Mouse (Mus musculus): ENCODE data around the gene Psmd3.
"Not testable (repeated sequence)": the region's sequence is repeated elsewhere in the genome, so short reads cannot be mapped to it uniquely, and the experiment has no call there.

The Psmd3 gene

DNA sequence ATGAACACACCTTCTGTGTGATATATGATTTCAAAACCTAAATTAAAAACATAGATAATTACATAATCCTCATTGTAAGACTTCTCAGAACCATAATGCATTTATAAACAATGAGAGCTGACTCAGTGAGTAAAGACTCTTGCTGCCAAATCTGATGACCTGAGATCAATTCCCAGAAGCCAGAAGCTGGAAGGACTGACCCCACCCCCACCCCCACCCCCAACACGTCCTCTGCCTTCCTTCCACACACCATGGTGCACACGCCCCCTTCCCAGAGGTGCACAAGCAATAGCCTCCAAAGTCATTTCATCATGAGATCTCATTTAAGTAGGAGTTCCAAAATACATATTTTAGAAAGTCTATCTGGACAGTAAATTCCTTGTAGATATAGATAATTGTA, 38.4 kb downstream of the Psmd3 start:
- DNase-seq (ENCODE audit: low read depth) = no peak

DNA sequence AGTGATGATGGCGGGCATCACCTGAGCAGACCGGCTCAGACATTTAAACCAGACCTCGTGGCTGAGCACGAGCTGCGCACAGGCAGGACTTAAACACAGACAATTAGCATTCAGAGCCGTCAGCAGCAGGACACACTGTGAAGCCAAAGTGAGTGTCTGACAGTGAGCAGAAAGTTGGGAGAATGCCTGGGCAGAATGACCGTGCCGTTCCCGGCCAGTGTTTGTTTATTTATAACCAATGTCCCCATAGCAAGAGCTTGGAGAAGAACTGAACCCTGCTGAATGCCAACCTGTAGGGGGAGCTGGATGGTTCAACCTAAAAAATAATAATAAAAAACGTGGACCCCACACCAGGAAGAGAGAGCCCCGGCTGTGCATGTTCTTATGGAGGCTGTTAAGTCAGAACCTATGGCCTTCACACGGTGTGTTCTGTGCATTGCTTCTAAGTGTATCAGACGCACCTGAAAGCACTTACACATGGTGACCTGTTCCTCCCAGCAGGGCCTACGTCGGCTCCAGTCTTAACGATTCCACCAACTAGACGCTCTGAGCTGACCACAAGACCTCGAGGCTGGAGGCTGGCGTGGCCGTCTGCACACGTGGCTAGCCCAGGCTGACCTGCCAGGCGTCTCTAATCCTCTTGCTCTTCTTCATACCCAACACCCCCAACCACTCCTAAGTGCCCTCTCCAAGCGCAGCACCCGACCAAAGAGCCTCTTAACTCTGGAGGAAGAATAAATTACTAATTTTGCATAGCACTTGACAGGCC, 39.3 kb downstream of the Psmd3 start:
- no peak for DNase-seq (ENCODE audit: low read depth)

DNA sequence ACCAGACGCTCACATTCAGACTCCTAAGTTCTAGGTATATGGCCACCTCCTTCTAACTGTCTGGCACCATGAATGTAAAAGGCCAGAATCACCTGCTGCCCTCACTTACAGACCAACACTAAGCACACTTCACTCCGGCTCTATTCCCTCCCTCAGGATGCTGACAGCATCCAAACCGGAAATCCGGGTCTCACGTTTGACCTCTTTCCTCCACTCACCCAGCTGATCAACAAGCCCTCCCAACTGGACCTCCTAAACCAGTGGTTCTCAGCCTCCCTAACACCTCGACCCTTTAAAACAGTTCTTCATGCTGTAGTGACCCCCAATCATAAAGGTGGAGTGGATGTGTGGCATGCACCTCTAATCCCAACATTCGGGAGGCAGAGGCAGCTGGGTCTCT, 40.7 kb downstream of the Psmd3 start:
- no peak for DNase-seq (ENCODE audit: low read depth)

DNA sequence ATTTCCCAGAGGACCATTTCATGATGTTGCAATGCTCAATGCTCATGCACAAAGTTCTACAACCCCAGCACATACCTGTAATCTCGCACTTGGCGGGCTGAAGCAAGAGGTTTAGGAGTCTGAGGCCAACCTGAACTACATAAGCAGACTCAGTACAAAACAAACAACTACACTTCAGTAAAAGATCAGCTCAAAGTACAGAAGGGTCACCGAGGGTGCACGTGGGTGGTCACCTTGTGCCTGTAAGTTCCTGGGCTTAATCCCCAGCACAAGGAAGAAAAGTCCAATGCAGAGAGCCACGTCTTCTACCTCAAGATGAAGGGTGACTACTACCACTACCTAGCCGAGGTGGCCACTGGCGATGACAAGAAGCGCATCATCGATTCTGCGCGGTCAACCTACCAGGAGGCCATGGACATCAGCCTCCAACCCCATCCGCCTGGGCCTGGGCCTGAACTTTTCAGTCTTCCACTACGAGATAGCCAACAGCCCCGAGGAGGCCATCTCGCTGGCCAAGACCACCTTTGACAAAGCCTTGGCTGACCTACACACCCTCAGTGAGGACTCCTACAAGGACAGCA, 43.7 kb downstream of the Psmd3 start:
- DNase-seq (ENCODE audit: low read depth) = no peak

- DNase-seq (ENCODE audit: low read depth) = peak; percentile 88
Observed at GRCm38 (mm10) chr11:98729119-98729588, 46.8 kb downstream of the Psmd3 start, which contains the start of gene Med24. Med24 (minus strand) TSS chr11:98729435.

GRCm38 (mm10) chr11:98730727-98731126, 48.4 kb downstream of the Psmd3 start:
- no peak for DNase-seq (ENCODE audit: low read depth)

DNA sequence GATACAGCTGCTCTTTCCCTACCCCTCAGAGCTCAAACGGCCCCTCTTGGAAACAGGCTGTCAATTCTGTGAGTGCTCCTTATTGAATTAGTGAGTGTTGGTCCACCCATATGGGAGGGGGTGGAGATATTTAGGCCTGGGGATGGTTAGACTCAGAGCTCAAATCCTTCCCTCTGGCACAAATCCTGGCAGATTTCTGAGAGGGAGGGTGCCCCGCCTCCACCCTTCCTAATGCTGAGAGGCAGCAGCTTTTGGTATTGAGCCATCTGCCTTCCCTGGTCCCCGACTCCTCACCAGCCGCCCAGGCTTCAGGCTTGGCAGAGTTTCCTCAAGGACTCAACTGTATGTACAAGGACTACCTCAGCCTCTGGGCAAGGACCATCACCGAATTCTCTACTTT, 48.8 kb downstream of the Psmd3 start:
- no peak for DNase-seq (ENCODE audit: low read depth)

DNA sequence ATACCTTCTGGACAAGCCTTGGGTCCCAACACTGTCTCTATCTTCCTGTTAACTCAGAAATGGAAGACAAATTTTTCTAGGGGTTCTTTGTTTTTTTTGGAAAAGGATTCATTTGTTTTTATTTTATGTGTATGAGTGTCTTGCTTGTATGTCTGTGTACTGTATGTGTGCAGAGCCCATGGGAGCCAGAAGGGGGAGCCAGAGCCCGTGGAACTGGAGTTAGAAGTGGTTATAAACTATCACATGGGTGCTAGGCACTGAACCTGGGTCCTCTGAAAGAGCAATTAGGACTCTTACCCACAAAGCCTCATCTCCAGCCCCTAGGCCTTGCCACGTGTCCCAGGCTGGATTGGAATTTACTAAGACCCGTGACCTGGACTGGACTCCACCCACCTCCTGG, 51.7 kb downstream of the Psmd3 start:
- DNase-seq (ENCODE audit: low read depth) = no peak

DNA sequence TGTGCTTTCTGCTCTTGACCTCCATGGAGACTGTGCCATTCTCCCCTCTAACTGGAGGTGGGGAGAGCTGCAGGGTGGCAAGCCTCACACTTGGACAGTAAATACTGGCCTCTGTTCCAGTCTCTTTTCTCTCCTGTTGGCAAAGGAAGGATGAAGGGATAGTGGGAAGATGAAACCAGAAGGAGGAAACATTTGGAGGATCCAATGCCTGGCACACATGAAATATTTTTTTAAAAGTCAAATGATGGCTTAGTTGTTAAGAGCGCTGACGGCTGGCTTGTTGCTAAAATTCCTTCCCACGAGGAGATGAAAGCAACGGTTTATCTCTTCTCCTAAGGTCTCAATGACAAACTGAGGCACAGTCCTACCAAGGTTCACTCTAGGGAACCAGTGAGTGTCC, 52.8 kb downstream of the Psmd3 start:
- no peak for DNase-seq (ENCODE audit: low read depth)

GRCm38 (mm10) chr11:98736176-98736575, 53.8 kb downstream of the Psmd3 start:
- no peak for DNase-seq (ENCODE audit: low read depth)

GRCm38 (mm10) chr11:98737220-98737619, 54.9 kb downstream of the Psmd3 start:
- not testable (repeated sequence) for DNase-seq (ENCODE audit: low read depth)

- no peak for DNase-seq (ENCODE audit: low read depth)
Observed at GRCm38 (mm10) chr11:98738428-98738911, 56.1 kb downstream of the Psmd3 start.

DNA sequence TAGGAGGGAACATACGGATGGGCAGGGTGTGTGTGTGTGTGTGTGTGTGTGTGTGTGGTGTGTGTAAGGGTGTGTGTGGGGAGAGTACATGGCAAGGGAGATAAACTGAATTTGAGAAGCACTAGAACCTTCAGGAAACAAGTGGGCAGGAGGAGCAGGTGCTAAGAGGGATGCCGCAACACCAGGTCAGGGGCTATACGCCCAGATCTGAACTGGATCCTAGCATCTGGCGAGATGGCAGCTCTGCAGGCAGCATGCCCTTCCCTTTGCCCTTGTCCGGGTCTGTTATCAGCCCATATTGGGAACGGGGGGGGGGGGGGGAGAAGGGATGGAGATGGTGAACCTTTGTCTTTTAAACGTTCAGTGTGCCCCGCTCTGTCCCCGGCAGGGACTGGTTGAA, 56.6 kb downstream of the Psmd3 start:
- DNase-seq (ENCODE audit: low read depth) = no peak

- no peak for DNase-seq (ENCODE audit: low read depth)
Observed at GRCm38 (mm10) chr11:98740026-98740392, 57.7 kb downstream of the Psmd3 start.

DNA sequence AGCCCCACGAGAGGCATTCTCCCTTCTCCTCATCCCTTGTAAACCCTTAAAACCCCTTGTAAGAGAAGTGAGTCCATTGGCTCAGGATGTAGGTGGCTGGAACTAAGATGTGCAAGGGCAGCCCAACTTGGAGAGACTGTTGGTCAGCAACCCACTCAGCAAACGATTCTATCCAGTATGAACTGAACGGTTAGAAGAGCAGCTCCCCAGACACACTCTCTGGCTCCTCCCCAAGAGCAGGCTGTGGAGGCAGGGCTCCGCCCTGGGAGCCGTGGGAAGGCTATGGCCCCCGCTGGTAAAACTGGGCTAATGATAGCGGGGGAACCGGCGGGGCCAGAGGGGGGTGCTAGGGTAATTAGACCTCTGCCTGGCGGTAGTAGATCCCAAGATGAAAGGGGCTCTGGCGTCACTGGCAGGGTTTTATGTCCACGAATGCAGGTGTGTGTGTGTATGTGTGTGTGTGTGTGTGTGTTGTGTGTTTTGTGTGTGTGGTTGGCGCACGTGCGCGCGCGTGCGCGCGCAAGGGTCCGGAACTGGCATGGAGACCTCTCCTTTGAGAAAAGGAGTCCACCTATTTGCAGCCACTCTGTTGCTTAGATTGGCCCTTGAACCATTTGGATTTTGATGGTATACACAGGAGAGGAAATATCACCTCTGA, 58.2 kb downstream of the Psmd3 start, which contains the start of gene Thra:
Thra (plus strand) TSS at position 246 of the 658 bp plus-strand sequence.
- DNase-seq (ENCODE audit: low read depth) = peak; percentile 72

DNA sequence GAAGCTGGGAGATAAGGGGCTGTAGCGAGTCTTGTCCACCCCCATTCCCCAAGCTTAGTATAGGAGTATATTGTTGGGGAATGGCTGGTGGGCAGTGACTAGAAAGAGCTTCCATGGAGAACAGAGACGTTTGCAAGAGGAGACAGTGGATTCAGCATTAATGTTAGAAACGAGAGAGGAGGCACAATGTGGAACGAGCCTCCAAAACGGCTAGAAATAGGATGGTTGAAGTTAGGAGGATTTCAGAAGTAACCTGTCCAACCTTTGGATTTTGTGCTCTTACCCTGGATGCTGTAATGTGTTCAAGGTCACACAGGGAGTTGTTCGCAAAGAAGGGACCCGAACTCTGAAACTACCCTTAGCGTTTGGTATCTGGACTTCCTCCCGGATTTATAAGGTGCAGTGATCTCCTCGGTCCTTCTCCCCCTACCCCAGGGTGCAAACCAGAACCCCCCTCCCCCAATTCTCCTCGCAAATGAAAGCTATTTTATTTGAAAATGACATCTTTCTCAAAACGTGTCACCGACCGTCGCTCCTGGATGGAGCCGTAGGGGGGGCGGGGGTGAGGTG, 58.8 kb downstream of the Psmd3 start:
- no peak for DNase-seq (ENCODE audit: low read depth)

DNA sequence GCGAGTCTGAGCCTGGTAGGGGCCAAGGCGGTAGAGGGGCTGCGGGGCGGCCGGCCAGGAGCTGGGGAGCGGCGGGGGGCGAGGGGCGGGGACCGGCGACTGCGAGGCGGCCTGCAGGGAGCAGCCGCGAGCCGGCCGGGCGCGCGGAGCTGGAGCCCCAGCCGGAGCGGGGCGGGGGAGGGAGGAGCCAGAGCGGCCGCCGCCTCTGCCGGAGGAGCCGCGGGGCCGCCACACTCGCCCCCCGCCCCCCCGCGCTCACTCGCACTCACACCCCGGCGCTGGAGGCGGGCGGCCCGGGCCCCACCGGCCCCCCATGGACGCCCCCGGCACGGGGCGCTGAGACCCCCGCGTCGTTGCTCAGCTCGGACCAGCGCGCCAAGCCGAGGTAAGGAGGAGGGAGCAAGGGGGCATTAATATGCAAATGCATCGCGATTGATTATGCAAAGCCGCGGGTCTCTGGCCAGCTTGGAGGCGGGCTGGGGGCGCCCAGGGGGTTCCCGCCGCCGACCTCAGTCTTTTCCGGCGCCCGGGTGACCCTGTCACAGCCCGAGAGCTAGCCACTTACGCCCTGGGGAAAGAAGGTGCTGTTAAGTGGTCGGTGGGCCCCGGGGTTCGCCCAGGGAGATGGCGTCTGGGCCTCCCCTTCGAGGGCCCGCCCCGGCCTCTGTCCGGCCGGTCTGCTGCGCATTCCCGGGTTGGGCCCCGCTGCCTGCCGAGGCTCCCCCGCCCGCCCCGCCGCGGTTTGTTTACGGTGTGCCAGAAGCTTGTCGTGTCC, 59.5 kb downstream of the Psmd3 start:
- no peak for DNase-seq (ENCODE audit: low read depth)

DNA sequence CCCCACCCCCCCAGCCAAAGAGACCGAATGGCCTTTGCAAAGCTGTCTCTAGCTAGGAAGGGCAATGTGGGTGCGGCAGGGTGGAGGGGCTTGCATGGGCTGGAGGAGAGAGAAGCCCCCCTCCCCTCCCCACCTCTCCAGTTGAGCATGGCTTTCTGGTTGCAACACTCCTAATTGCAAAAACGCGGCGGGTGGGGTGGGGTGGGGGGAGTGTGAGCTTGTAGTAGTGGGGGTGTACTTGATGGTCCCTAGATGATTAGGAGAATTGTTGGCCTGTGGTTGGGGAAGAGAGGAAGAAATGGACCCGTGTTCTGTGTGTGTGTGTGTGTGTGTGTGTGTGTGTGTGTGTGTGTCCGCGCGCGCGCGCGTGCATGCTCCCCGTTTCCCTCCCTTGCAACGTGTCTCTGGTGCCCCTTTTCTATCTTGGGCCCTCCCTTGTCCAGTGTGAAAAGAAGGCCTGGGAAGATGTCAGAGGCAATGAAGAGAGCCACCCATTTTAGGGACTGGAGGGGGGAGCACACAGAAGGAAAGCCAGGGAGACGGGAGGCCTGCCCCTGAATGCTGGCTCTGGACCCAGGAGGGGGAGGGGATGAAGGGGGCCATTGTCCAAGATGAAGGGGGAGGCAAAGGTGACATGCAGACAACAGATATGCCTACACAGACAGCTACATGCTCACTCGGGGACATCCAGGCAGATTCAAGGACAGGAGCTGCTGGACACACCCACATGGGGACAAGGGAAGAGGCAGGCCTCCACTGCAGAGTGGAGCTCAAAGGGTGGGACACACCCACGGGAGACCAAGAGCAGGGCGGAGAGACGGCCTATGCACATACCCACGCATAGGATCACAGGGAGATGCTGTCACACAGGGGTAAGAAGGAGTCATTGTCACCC, 60.3 kb downstream of the Psmd3 start:
- no peak for DNase-seq (ENCODE audit: low read depth)

GRCm38 (mm10) chr11:98743655-98744345, 61.4 kb downstream of the Psmd3 start:
- no peak for DNase-seq (ENCODE audit: low read depth)

DNA sequence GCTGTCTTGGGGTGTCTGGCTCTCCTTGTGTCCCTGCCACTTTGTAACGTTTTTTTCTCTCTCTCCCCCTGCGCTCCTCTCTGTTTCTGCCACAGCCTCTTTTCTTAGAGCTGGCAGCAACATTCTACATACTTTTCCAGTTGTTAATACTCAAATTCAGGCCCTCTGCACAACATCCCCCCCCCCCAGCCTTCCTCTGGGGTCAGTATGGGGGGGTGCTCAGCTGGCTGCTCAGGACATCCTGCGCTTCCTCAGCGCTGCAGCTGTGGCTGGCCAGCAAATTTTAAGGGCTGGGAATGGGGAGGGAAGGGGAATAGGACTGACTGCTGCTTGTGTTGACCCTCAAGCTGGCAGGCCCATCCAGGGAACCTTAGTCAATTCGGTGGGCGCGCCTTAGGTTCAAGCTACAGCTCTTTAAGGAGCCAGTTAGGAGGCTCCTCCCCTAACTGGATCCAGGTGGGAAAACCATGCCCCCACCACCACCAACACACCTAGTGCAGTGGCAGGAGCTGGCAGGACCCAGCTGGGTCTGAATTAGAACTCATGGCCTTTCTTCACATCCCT, 62.2 kb downstream of the Psmd3 start:
- no peak for DNase-seq (ENCODE audit: low read depth)
